Comparison of ENCODE assay signal across 8 mouse cellular contexts in the genomic region with DNA sequence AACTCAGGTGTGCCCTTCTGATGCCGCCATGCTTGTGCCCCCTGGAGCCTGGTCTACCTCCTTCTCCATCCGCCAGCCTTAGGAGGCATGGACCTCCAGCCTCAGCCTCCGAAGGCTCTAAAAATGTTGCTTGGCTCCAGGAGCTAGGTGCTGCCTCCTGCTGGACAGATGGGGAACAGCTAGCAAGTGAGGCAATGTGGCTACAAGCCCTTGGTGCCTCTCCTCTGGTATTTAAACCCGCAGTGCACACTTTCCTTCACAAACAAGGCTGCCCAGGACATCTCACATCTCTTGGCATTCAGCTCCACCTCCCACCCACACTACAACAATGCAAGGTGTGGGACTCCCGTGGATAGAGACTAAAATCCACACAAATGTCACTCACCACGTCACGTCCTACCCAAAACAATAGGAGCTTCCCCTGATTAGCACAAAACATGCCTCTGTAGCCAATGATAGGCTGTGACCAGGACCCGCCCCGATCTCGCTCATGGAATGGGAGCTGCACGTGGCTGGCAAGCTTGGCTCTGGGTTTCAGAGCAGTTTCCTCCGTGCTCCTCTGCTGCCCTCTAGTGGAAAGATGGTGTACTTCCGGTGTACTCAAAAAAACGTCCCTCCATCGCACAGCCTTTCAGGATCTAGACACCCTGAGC. TPM values are rescaled to one million over a fixed set of nuclear protein-coding genes. Genes with fewer than 3 reads are reported as not detected.
DNase-seq lines count a peak whose midpoint lies in the region; ATAC-seq lines count a peak whose summit lies in the region.

No protein-coding gene starts in this region.

- peak; percentile 97 for ATAC-seq in hindbrain, embryonic 16.5 days

- peak; percentile 99 for DNase-seq in R1 (ENCODE audit: low read depth, low spot score)
- peak; percentile 89 to 92 for DNase-seq in cerebellum, postnatal 25 days
- peak; percentile 93 to 95 for DNase-seq in frontal cortex, postnatal 36 days (ENCODE audit: low spot score in 2 of 2)
- peak; percentile 92 to 95 for DNase-seq in left cerebral cortex, adult 18-20 months (ENCODE audit: low spot score in 2 of 2)
- DNase-seq in right cerebral cortex, adult 18-20 months = peak; percentile 92
- DNase-seq in urinary bladder, postnatal 10 days (ENCODE audit: low spot score) = peak; percentile 79

- H3K4me1 ChIP-seq in hindbrain, embryonic 16.5 days (ENCODE audit: control insufficient read depth, insufficient read depth, low read depth, low read length) = no peaks in the 10 kb centered on the region; the same call in 1 of the 2 replicates

- H3K9me3 ChIP-seq in hindbrain, embryonic 16.5 days (ENCODE audit: control insufficient read depth, low read length) = no peaks in the 10 kb centered on the region

- H3K4me3 ChIP-seq in hindbrain, embryonic 16.5 days (ENCODE audit: low read length) = peak overlapping the region; percentile 35
- no peak overlapping the region; the same call in 1 of the 2 replicates for H3K4me3 ChIP-seq in macrophage (ENCODE audit: inconsistent target)

- H3K27ac ChIP-seq in hindbrain, embryonic 16.5 days (ENCODE audit: low read depth, low read length) = peak overlapping the region; percentile 78
- peak overlapping the region; percentile 21 for H3K27ac ChIP-seq in macrophage

- H3K4me2 ChIP-seq in hindbrain, embryonic 16.5 days (ENCODE audit: low read length) = peak overlapping the region; percentile 58

- no peaks in the 10 kb centered on the region for H3K27me3 ChIP-seq in hindbrain, embryonic 16.5 days (replicated peaks; ENCODE audit: control insufficient read depth, insufficient read depth, low read length)

- no peaks in the 10 kb centered on the region for H3K79me2 ChIP-seq in macrophage (ENCODE audit: inconsistent target)

- no peaks in the 10 kb centered on the region for H3K36me3 ChIP-seq in hindbrain, embryonic 16.5 days (ENCODE audit: control insufficient read depth, insufficient read depth, low read length)
- no peaks in the 10 kb centered on the region for H3K36me3 ChIP-seq in macrophage (ENCODE audit: inconsistent target)

- 5% methylated on average over 15 of the region's 15 CpGs for WGBS in hindbrain, embryonic 16.5 days
- WGBS in macrophage (ENCODE audit: missing documents) = 4% methylated on average over 15 of the region's 15 CpGs

- H3K9ac ChIP-seq in hindbrain, embryonic 16.5 days (ENCODE audit: low read depth, low read length) = peak overlapping the region; percentile 54

RNA-seq across cellular contexts. Expression of a gene that starts 20.2 kb away (rescaled TPM):
- 5.4 and 6.2 TPM in 2 replicates for polyA plus RNA-seq in hindbrain, embryonic 16.5 days (2015; fragmentation: Nextera tagmentation; extraction: Ambion mirVana)
- not detected for total RNA-seq in left cerebral cortex, adult 18-20 months (2021)
- not detected for total RNA-seq in macrophage (2018; cell fraction: chromatin; rRNA removed)
- not detected for total RNA-seq in macrophage (2018; cell fraction: cytosol; rRNA removed)
- total RNA-seq in macrophage (2018; cell fraction: nucleus; rRNA removed) = not detected
- polyA plus RNA-seq in macrophage (2018) = not detected in 3 replicates

RNA-seq across cellular contexts. Expression of a gene that starts 30.0 kb away (rescaled TPM):
- 0.08 TPM in 1 of 2 replicates, not detected in the other for polyA plus RNA-seq in hindbrain, embryonic 16.5 days (2015; fragmentation: Nextera tagmentation; extraction: Ambion mirVana)
- total RNA-seq in left cerebral cortex, adult 18-20 months (2021) = not detected
- not detected for total RNA-seq in macrophage (2018; cell fraction: chromatin; rRNA removed)
- total RNA-seq in macrophage (2018; cell fraction: cytosol; rRNA removed) = not detected
- total RNA-seq in macrophage (2018; cell fraction: nucleus; rRNA removed) = not detected
- polyA plus RNA-seq in macrophage (2018) = not detected in 3 replicates

RNA-seq across cellular contexts. Expression of a gene that starts 43.9 kb away (rescaled TPM):
- 11.8 and 13.6 TPM in 2 replicates for polyA plus RNA-seq in hindbrain, embryonic 16.5 days (2015; fragmentation: Nextera tagmentation; extraction: Ambion mirVana)
- total RNA-seq in left cerebral cortex, adult 18-20 months (2021) = under 1 TPM in 1 of 2 experiments, not detected in 1; 0.26 TPM
- under 1 TPM in 1 of 26 experiments, not detected in 25; 0.47 TPM for total RNA-seq in macrophage (2018; cell fraction: chromatin; rRNA removed)
- not detected for total RNA-seq in macrophage (2018; cell fraction: cytosol; rRNA removed)
- total RNA-seq in macrophage (2018; cell fraction: nucleus; rRNA removed) = not detected
- polyA plus RNA-seq in macrophage (2018) = not detected in 3 replicates

RNA-seq across cellular contexts. Expression of a gene that starts 44.0 kb away (rescaled TPM):
- polyA plus RNA-seq in hindbrain, embryonic 16.5 days (2015; fragmentation: Nextera tagmentation; extraction: Ambion mirVana) = 0.65 and 0.83 TPM in 2 replicates
- total RNA-seq in left cerebral cortex, adult 18-20 months (2021) = not detected
- not detected for total RNA-seq in macrophage (2018; cell fraction: chromatin; rRNA removed)
- total RNA-seq in macrophage (2018; cell fraction: cytosol; rRNA removed) = not detected
- not detected for total RNA-seq in macrophage (2018; cell fraction: nucleus; rRNA removed)
- polyA plus RNA-seq in macrophage (2018) = not detected in 3 replicates

RNA-seq across cellular contexts. Expression of a gene that starts 59.5 kb away (rescaled TPM):
- polyA plus RNA-seq in hindbrain, embryonic 16.5 days (2015; fragmentation: Nextera tagmentation; extraction: Ambion mirVana) = 0.09 TPM in 1 of 2 replicates, not detected in the other
- not detected for total RNA-seq in left cerebral cortex, adult 18-20 months (2021)
- not detected for total RNA-seq in macrophage (2018; cell fraction: chromatin; rRNA removed)
- total RNA-seq in macrophage (2018; cell fraction: cytosol; rRNA removed) = not detected
- total RNA-seq in macrophage (2018; cell fraction: nucleus; rRNA removed) = not detected
- polyA plus RNA-seq in macrophage (2018) = not detected in 3 replicates

Comparison
In these comparisons a context has a peak if more than half of its experiments do, and no peak if none do; other contexts are left out.
1. RNA of a gene that starts 43.9 kb away (polyA plus RNA-seq): 11.8 to 13.6 TPM in hindbrain, embryonic 16.5 days; not detected in macrophage; every median in the first group is over 10 times any median in the second.
2. Peak in every context shown above with its lines, with median percentiles within 50 percentile points of each other: DNase-seq.